Mouse (Mus musculus): ENCODE measurements around the gene Ccdc24.

The Ccdc24 gene

DNA sequence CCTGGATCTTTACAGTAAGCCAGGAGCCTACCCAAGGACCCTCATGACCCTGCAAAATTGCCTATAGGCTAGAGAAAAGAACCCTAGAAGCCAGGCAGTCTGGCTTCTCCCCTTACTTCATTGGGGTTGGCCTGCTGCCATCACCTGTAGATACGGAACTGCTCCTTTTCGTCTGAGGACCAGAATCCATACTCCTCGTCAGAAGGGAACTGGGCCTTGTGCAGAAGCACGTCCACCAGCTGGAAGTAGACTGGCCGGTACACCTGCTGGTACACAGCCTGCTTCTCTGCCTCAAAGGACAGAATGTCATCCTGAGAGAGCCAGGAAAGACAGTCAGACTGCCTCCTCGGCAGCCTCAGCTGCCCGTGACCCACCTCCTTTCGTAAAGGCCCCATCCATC, 32.4 kb upstream of the Ccdc24 start:
- CTCF ChIA-PET, result interaction anchor here in 1 of 4 experiments (1.9 kb wide), 1 partner anchor 23 kb away, joined by 6 read pairs; no protein-coding TSS in a partner anchor

GRCm38 (mm10) chr4:117904094-117904493, 31.7 kb upstream of the Ccdc24 start:
- CTCF ChIA-PET, result interaction anchor here in 1 of 4 experiments (0.9 kb wide), 1 partner anchor 23 kb away, joined by 3 read pairs; no protein-coding TSS in a partner anchor
- POLR2A ChIA-PET, result interaction anchor here in 2 of 4 experiments (1.4 to 1.5 kb wide), 2 partner anchors 13 kb away, joined by 3 read pairs; partner anchors contain the start of gene Dph2 (in 1 of the 2)

More for the DNA sequence above, 32.4 kb upstream of the Ccdc24 start:
- POLR2A ChIA-PET, result interaction anchor here in 1 of 4 experiments (1.3 kb wide), 1 partner anchor 24 kb away, joined by 3 read pairs; no protein-coding TSS in a partner anchor

GRCm38 (mm10) chr4:117898111-117898510, 25.8 kb upstream of the Ccdc24 start:
- CTCF ChIA-PET, result no interaction called here
- POLR2A ChIA-PET, result interaction anchor here in 2 of 4 experiments (0.9 to 1.5 kb wide), 4 partner anchors 10 to 14 kb away, joined by 3 to 5 read pairs (median 5); partner anchors contain the start of gene Atp6v0b (in 2 of the 2)

DNA sequence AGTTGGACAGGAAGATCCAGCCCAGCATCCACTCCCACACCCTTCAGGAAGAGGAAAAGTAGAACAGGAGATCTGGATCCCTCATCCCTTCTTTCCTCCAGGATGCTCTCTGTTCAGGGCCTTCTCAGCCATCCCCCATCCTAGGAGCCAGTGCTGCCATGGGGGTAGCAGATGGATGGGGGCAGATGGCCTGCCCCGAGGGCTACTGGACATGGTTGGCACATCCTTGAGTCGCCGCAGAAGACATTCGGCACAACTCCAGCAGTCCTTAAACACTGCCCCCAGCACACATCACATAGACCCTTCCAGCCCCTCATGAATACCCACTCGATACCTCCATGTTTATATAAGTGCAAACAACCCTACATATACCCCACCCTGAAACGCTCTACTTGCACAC, 23.7 kb upstream of the Ccdc24 start:
- POLR2A ChIA-PET, result interaction anchor here in 1 of 4 experiments (1.8 kb wide), 1 partner anchor 16 kb away, joined by 4 read pairs; no protein-coding TSS in a partner anchor
- CTCF ChIA-PET, result interaction anchor here in 1 of 4 experiments (0.6 kb wide), 1 partner anchor 41 kb away, joined by 3 read pairs; no protein-coding TSS in a partner anchor

DNA sequence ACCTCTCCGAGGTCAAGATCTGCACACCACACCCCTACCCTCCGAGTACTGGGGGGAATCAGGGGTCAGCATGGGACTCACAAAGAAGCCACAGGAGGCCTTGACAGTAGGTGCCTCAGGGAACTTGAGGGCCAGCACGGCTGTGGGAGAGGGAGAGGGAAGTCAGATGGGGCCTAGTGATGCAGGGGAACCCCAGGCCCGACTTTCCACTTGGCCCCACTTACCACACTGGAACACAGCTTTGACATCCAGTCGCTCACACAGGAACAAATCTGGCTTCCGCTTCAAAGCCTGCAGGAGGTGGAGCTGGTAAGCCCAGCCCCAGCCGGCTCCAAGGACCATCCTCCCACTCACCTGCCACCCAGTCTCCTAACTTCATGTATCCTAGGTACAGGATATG, 23.0 kb upstream of the Ccdc24 start:
- ChIA-PET POLR2A (interaction anchor here in 2 of 4 experiments (0.6 to 1.8 kb wide), 3 partner anchors 17 to 57 kb away, joined by 4 to 6 read pairs (median 6); no protein-coding TSS in a partner anchor), CTCF (interaction anchor here in 2 of 4 experiments (0.5 to 0.6 kb wide), 2 partner anchors 25 to 42 kb away, joined by 3 read pairs; no protein-coding TSS in a partner anchor)

- POLR2A ChIA-PET, result interaction anchor here in 1 of 4 experiments (1.5 to 1.8 kb wide), 3 partner anchors 18 to 43 kb away, joined by 4 to 5 read pairs (median 4); no protein-coding TSS in a partner anchor
- CTCF ChIA-PET, result interaction anchor here in 3 of 4 experiments (0.5 to 1.4 kb wide), 3 partner anchors 24 to 189 kb away, joined by 3 read pairs; no protein-coding TSS in a partner anchor
These were observed 22.2 kb upstream of the Ccdc24 start for GRCm38 (mm10) chr4:117894601-117895000.

DNA sequence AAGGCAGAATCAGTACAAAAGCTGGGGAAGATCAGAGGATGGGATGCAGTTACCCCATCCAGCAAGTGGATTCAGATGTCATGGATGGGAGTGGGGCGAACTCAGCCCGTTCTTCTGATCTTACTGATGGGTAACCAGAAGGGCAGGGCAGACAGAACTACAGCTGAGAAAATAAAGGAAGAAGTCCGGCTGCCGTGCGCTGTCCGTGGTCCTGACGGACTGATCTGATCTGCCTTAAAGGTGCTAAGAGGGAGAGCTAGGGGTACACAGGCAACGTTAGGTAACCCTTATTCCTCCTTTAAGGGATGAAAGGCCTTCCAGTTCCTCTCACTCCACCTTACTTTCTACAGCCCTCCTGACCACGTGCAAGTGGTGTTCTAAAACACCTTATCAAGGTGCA, 21.0 kb upstream of the Ccdc24 start:
- POLR2A ChIA-PET, result interaction anchor here in 2 of 4 experiments (0.7 to 2.4 kb wide), 14 partner anchors 10 to 605 kb away, joined by 3 to 11 read pairs (median 3); partner anchors contain the start of genes Ipo13 (in 2 of the 2), B4galt2 (in 1 of the 2) and Kdm4a (in 1 of the 2)

GRCm38 (mm10) chr4:117891738-117892161, 19.4 kb upstream of the Ccdc24 start, which contains the start of gene Dph2:
TSS of gene Dph2 (minus strand) at chr4:117892032.
- ChIA-PET POLR2A (interaction anchor here (0.5 to 3.8 kb wide), 38 partner anchors 8 to 669 kb away, joined by 3 to 28 read pairs (median 4); partner anchors contain the start of genes B4galt2 (in 3 of the 4), Ipo13 (in 2 of the 4), Kdm4a (in 1 of the 4) and Slc6a9 (in 1 of the 4)), CTCF (interaction anchor here (0.9 to 1.9 kb wide), 9 partner anchors 22 to 192 kb away, joined by 3 to 7 read pairs (median 4); no protein-coding TSS in a partner anchor)

More for the DNA sequence above, 21.0 kb upstream of the Ccdc24 start:
- CTCF ChIA-PET, result interaction anchor here in 3 of 4 experiments (0.5 to 1.3 kb wide), 5 partner anchors 35 to 190 kb away, joined by 3 to 5 read pairs (median 3); no protein-coding TSS in a partner anchor

GRCm38 (mm10) chr4:117890750-117891149, 18.4 kb upstream of the Ccdc24 start:
- ChIA-PET CTCF (interaction anchor here in 3 of 4 experiments (0.6 to 1.9 kb wide), 5 partner anchors 32 to 193 kb away, joined by 3 to 7 read pairs (median 6); no protein-coding TSS in a partner anchor), POLR2A (interaction anchor here in 3 of 4 experiments (0.6 to 3.8 kb wide), 18 partner anchors 8 to 246 kb away, joined by 3 to 28 read pairs (median 5); partner anchors contain the start of genes B4galt2 (in 1 of the 3), Ipo13 (in 1 of the 3) and Slc6a9 (in 1 of the 3))

DNA sequence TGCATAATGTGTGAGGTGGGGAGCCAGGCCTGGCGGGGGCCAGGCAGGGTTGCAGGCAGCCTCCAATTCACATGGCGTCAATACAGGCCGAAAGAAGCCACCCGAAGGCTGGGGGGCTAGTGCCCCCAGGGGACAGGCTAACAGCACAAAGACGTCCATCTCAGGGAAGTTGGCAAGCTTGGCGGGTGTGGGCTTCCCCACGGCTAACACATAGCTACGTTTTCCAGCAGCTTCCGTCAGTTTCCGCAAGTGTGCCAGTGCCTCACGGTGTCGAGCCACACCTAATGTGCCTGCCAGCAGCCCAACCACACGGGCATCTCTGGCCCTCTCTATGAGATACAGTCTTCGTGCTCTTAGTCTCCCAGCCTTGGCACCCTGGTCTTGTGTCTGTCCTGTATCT, 17.7 kb upstream of the Ccdc24 start:
- ChIA-PET CTCF (no interaction called here), POLR2A (interaction anchor here in 2 of 4 experiments (1.2 to 3.8 kb wide), 3 partner anchors 26 to 54 kb away, joined by 4 to 28 read pairs (median 15); partner anchors contain the start of genes Ipo13 (in 1 of the 2) and Slc6a9 (in 1 of the 2))

DNA sequence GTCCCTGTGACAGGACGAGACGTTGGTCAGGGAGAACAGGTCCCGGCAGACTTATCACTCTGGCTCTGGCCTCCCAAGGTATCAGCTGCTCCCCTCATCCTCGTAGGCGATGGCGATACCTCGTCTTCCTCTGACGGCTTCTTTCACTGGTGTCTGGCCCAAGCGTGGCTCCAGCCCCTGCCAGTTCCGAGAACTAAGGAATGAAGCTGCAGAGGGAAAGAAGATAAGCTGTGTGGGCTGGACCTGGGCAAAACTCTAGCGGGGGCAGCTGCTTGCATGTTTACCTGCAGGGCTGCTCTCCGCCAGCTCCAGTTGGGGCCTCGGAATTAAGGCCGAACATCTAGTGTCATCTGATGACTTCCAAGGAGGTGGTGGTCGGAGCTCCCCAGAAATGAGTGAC, 17.1 kb upstream of the Ccdc24 start:
- POLR2A ChIA-PET, result interaction anchor here in 2 of 4 experiments (1.2 to 3.8 kb wide), 3 partner anchors 27 to 54 kb away, joined by 4 to 28 read pairs (median 15); partner anchors contain the start of genes Ipo13 (in 1 of the 2) and Slc6a9 (in 1 of the 2)
- CTCF ChIA-PET, result no interaction called here

GRCm38 (mm10) chr4:117887920-117888319, 15.6 kb upstream of the Ccdc24 start:
- ChIA-PET CTCF (interaction anchor here in 1 of 4 experiments (1.3 kb wide), 1 partner anchor 40 kb away, joined by 4 read pairs; no protein-coding TSS in a partner anchor), POLR2A (interaction anchor here in 3 of 4 experiments (0.5 to 2.5 kb wide), 16 partner anchors 10 to 732 kb away, joined by 3 to 9 read pairs (median 4); partner anchors contain the start of genes Ipo13 (in 1 of the 3), Kdm4a (in 1 of the 3) and Rps8 (in 1 of the 3))

DNA sequence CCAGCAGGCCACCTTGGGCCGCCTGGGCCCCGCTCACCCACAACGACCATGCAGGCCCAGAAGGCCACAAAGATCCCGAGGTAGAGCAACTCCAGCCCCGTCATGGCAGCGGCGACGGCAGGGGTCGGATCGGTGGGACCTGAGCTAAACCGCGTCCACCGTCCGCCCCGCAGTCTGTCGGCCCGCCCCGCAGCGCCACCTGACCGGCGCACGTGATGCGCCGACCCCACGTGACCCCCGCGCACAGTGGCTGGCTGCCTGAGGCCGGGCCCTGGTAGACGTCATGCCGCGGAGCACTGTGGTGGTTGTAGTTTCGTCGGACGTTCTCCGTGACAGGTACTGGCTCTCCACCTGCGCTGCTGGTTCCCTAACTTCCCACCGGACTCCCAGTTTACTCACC, 14.8 kb upstream of the Ccdc24 start, which contains the start of gene Atp6v0b:
Gene Atp6v0b (minus strand): TSS at position 201 of the 400 bp plus-strand sequence.
- CTCF ChIA-PET, result interaction anchor here in 2 of 4 experiments (0.7 to 1.3 kb wide), 3 partner anchors 28 to 1155 kb away, joined by 3 to 5 read pairs (median 4); no protein-coding TSS in a partner anchor
- POLR2A ChIA-PET, result interaction anchor here in 3 of 4 experiments (0.5 to 2.5 kb wide), 33 partner anchors 9 to 761 kb away, joined by 3 to 14 read pairs (median 4); partner anchors contain the start of genes Ipo13 (in 2 of the 3), Artn (in 1 of the 3), Ccdc24 (in 1 of the 3) and Kdm4a (in 1 of the 3)

- CTCF ChIA-PET, result interaction anchor here in 2 of 4 experiments (0.7 to 1.3 kb wide), 3 partner anchors 28 to 1155 kb away, joined by 3 to 5 read pairs (median 4); no protein-coding TSS in a partner anchor
- POLR2A ChIA-PET, result interaction anchor here in 3 of 4 experiments (0.6 to 2.5 kb wide), 32 partner anchors 9 to 761 kb away, joined by 3 to 14 read pairs (median 4); partner anchors contain the start of genes Artn (in 1 of the 3), Ccdc24 (in 1 of the 3), Ipo13 (in 1 of the 3) and Kdm4a (in 1 of the 3)
These were observed 14.3 kb upstream of the Ccdc24 start for GRCm38 (mm10) chr4:117886644-117887043.

GRCm38 (mm10) chr4:117885994-117886393, 13.6 kb upstream of the Ccdc24 start:
- ChIA-PET CTCF (no interaction called here), POLR2A (interaction anchor here in 3 of 4 experiments (0.7 to 2.5 kb wide), 12 partner anchors 16 to 293 kb away, joined by 3 to 9 read pairs (median 4); partner anchors contain the start of gene Kdm4a (in 1 of the 3))

GRCm38 (mm10) chr4:117885093-117885492, 12.7 kb upstream of the Ccdc24 start:
- CTCF ChIA-PET, result interaction anchor here in 1 of 4 experiments (0.6 kb wide), 1 partner anchor 1812 kb away, joined by 3 read pairs; no protein-coding TSS in a partner anchor

GRCm38 (mm10) chr4:117884146-117884545, 11.8 kb upstream of the Ccdc24 start:
- ChIA-PET CTCF (interaction anchor here in 1 of 4 experiments (1.0 kb wide), 1 partner anchor 24 kb away, joined by 3 read pairs; no protein-coding TSS in a partner anchor), POLR2A (interaction anchor here in 2 of 4 experiments (0.6 to 2.1 kb wide), 9 partner anchors 8 to 372 kb away, joined by 3 to 7 read pairs (median 3); partner anchors contain the start of gene Dph2 (in 1 of the 2))

More at GRCm38 (mm10) chr4:117885093-117885492, 12.7 kb upstream of the Ccdc24 start:
- POLR2A ChIA-PET, result interaction anchor here in 3 of 4 experiments (0.8 to 2.1 kb wide), 5 partner anchors 13 to 80 kb away, joined by 3 to 7 read pairs (median 3); partner anchors contain the start of gene Ccdc24 (in 1 of the 3)
